Mouse (Mus musculus): ENCODE results near the gene 4930469K13Rik. TPM values are rescaled to one million over a fixed set of nuclear protein-coding genes. Genes with fewer than 3 reads are reported as not detected.

4930469K13Rik gene
- total RNA-seq, 4 experiments from 2014 or later, result not detected

- DNase-seq (ENCODE audit: low spot score in 2 of 2), result no peak
Measured at GRCm38 (mm10) chr11:34079542-34080464, 18.6 kb downstream of the 4930469K13Rik start.

DNA sequence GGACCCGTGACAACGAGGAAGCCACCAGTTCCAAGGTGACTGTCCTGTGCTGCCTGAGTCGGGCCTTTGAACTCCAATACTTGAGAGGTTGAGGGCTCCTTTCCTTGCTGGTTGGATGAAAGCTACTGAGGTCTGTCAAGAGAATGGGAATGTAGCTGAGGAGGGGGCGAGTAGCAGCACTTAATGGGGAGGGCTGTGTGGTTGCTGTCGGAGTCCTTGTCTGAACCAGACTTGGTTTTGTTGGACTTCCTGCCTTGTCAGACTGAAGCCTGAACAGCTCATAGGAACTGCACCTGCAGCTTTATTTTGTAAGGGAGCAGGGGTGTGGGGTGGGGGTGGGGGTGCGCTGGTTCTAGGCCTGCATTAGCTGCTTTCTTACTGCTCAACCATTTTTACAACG lies 19.8 kb downstream of the 4930469K13Rik start:
- DNase-seq (ENCODE audit: low spot score in 2 of 2), result no peak

- DNase-seq (ENCODE audit: low spot score in 2 of 2), result no peak
Measured at GRCm38 (mm10) chr11:34077870-34078269, 20.5 kb downstream of the 4930469K13Rik start.

DNA sequence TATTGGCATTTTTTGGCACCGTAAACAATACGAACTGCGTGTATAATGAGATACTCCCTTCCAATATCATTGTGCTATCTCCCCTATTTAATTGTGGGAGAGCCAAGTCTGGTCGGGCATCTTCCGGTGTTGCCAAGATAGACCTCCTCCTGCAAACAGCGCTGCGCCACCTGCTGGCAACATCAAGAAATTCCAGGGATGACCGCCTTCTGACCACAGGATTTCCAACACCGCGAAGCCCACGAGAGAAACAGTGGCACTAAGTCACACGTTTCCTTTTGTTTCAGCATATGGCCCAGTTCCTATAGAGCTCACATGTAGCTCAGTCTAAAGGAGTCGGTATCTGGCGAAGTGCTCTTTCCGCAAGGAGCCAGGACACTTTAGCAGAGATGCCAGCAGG lies 24.6 kb downstream of the 4930469K13Rik start:
- DNase-seq (ENCODE audit: low spot score in 2 of 2), result peak in 1 of 2 experiments; percentile 7

DNA sequence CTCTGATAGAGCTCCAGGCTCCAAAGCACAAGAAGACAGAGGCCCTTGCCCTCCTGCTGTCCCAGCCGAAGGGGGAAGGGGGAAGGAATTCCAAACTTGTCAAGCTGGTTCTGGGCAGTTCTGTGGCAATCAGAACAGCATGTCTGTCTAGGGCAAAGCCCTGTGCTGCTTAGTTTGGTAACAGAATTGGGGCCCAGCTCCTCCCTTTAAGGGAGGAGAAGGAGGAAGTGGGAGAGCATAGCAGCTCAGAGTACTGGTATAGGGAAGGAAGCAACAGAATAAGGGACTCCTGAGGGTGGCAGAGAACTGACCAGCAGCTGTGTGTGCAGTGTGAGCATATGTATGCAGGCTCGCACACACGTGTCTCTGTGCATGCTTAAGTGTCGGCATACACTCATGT lies 26.0 kb downstream of the 4930469K13Rik start:
- DNase-seq (ENCODE audit: low spot score in 2 of 2), result no peak

GRCm38 (mm10) chr11:34070596-34070995 lies 27.8 kb downstream of the 4930469K13Rik start:
- no peak for DNase-seq (ENCODE audit: low spot score in 2 of 2)

- no peak for DNase-seq (ENCODE audit: low spot score in 2 of 2)
Measured at GRCm38 (mm10) chr11:34063702-34064485, 34.5 kb downstream of the 4930469K13Rik start.

DNA sequence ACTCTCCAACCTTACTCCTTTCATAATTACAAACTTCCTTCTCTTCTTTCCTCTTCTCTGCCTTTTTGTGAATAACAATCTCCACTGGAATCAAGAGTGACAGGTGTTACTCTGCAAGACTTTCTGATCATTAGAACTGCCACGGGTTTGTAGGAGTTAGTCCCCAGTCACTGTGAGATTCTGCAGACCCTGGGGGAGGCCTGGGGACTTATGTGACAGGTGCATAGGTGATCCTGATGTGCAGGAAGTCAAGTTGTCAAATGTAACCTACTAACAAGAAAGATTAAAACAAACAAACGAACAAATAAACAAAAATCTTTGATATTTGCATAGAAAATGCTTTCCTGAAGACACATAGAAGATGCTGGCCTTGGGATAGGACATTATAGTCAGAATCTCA lies 35.1 kb downstream of the 4930469K13Rik start:
- no peak for DNase-seq (ENCODE audit: low spot score in 2 of 2)

GRCm38 (mm10) chr11:34061740-34062139 lies 36.6 kb downstream of the 4930469K13Rik start:
- no peak for DNase-seq (ENCODE audit: low spot score in 2 of 2)

GRCm38 (mm10) chr11:34058960-34059359 lies 39.4 kb downstream of the 4930469K13Rik start:
- DNase-seq (ENCODE audit: low spot score in 2 of 2), result no peak

- DNase-seq (ENCODE audit: low spot score in 2 of 2), result no peak
Measured at GRCm38 (mm10) chr11:34058332-34058731, 40.0 kb downstream of the 4930469K13Rik start.

- no peak for DNase-seq (ENCODE audit: low spot score in 2 of 2)
Measured at GRCm38 (mm10) chr11:34056715-34057114, 41.6 kb downstream of the 4930469K13Rik start.

- no peak for DNase-seq (ENCODE audit: low spot score in 2 of 2)
Measured at GRCm38 (mm10) chr11:34054031-34054727, 44.2 kb downstream of the 4930469K13Rik start.

GRCm38 (mm10) chr11:34053031-34053818 lies 45.1 kb downstream of the 4930469K13Rik start:
- DNase-seq (ENCODE audit: low spot score in 2 of 2), result no peak

GRCm38 (mm10) chr11:34050643-34051042 lies 47.7 kb downstream of the 4930469K13Rik start:
- DNase-seq (ENCODE audit: low spot score in 2 of 2), result no peak

GRCm38 (mm10) chr11:34050063-34050462 lies 48.3 kb downstream of the 4930469K13Rik start:
- DNase-seq (ENCODE audit: low spot score in 2 of 2), result no peak

DNA sequence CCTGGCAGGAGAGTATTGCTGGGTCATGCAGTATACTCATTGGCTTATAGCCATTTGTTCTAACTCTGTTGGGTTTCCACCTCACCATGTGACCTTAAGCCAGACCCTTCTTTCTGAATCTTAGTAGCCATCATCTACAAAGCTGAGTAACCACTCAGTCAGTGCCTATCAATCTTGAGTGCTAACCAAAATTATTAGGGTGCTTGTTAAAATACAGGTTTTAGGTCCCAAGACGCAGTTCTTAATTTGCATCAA lies 49.3 kb downstream of the 4930469K13Rik start:
- DNase-seq (ENCODE audit: low spot score in 2 of 2), result no peak

DNA sequence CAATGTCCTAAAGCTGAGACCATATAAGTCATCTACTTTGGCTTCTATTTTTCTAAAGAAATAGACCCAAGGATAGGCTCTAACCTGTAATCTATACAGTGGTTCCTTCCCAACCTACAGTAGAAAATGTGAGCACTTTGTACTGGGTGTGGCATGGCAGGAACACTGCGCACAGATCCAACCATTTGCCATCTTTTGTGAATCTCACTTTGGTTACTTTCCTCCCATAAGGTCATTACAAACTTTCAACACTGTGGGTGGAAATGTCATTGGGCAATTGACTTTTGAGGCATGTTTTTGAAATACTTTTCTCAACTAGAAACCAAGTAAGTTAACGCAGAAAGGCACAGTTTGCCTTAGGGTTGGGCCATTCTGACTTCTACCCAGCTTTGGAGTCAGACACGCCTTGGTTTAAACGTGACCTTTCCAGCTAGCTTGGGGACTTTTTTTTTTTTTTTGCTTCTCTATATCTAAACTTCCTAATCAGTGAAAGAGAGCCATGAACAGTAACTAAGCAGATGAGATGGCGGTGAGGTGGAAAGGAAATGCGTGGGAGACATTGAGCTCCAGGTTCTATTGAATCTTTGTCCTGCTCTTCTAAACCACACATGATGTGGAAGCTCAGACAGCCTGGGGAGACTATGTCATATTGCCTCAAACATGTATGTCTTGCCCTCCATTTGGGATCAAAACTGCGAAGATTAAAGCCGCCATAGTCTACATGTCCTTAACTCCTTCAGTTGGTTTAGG lies 49.8 kb downstream of the 4930469K13Rik start:
- DNase-seq (ENCODE audit: low spot score in 2 of 2), result no peak

DNA sequence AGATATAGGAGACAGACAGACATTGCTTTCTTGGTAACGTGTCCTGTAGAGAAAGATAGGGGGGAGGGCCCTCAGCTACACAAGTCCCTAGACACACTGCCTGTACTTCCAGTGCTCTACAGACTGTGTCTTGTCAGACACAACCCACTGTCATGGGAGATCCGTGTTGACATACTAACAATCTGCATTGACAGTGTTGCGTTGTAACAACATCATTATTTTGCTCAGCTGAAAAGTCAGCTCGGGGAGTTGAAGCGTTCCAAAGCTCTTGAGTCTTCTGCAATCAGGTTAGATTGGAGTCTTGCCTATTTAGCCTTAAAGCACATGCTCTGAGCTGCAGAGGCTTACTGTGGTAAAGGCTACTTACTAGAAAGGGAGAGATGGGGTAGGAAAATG lies 50.8 kb downstream of the 4930469K13Rik start:
- DNase-seq (ENCODE audit: low spot score in 2 of 2), result no peak

DNA sequence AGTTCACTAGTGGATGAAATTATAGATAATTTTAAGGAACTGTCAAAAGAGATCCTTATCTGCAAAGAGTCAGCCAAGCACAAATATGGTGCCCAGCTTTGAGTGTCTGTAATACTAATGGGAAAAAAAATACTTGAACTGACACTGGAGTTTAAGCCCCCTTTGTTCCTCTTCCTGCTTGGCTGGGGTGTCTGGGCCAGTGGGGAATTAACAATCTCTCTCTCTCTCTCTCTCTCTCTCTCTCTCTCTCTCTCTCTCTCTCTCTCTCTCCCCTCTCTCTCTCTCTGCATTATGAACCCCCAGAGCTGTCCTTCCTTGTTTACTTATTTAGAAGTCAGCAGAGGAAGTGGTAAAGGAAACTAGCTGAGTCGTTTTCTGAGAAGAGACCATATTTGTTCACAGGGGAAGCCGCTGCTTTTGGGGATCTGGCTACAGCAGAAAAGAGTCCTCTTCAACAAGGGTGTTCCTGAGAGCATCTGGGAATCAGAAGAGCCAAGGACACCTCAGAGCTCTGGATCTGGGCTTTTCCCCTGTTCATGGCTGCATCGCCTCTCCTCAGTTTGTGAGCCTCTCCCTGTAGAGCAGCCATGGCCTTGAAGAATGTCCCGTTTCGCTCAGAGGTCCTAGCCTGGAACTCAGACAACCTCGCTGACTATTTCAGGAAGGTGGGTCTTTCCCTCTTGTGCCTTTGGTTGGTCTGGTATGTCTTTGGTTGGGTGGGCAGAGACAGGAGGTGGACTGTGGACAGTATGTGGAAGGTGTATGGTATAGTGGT lies 51.4 kb downstream of the 4930469K13Rik start, which contains the start of gene Lcp2:
TSS of gene Lcp2 (plus strand) at position 154 of the 775 bp plus-strand sequence.
- no peak for DNase-seq (ENCODE audit: low spot score in 2 of 2)
